Mouse (Mus musculus) E14TG2a.4 (cell line): ENCODE data around the gene Cmtr1.

ENCODE experiments used
- CTCF ChIP-seq: conservative IDR thresholded peaks from 2 replicates; pipeline ENCODE4 v1.5.1; 2014; ENCODE audit warnings: low read length
- NANOG ChIP-seq: IDR thresholded peaks from 2 replicates; pipeline ENCODE4 v1.6.1; 2014; ENCODE audit warnings: borderline replicate concordance, low read length, mixed read lengths
- POU5F1 ChIP-seq: IDR thresholded peaks from 2 replicates; pipeline ENCODE4 v1.6.1; 2014; ENCODE audit warnings: low read length, borderline replicate concordance

DNA sequence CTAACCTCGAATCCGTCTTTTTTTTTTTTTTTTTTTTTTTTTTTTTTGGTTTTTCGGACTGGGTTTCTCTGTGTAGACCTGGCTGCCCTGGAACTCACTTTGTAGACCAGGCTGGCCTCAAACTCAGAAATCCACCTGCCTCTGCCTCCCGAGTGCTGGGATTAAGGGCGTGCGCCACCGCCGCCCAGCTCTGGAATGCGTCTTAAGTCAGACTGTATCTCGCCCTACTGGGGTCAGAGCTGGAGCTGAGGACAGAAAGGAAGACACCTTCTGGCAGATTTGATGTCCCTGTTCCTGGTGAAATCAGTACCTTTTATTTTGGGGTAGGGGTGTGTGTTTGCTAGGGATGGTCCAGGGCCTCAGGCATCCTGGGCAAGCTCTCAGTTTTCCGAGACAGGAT is 28.1 kb upstream of the Cmtr1 start:
- TF ChIP-seq CTCF (no peak), NANOG (no peak), POU5F1 (no peak)
